Mouse (Mus musculus) MN1 (cell line): Measurements from ENCODE around the gene Upk2.
"Not testable (repeated sequence)": the region's sequence is repeated elsewhere in the genome, so short reads cannot be mapped to it uniquely, and the experiment has no call there.

Experiments used
- DNase-seq: peaks from one replicate; pipeline ENCODE4 v3.0.0-alpha.2; 2016; ENCODE audit warnings: low spot score

Gene Upk2

DNA sequence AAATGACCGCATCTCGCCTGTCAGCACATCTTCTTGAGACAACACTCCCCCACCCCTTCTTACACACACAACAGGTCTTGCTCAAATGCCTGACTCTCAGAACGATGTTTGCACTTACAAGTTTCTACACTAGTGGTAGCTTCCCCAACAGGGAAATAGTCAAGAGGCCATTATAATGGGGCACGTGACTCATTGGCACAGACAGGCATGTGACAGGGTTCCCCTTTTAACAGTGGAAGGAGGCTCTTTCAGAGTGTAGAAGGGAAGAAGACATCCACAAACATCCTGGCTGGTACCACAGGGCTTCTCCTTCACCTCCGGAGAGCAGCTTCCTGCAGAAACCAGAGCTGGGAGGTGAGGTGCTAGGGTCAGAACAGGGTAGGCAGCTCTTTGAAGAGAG lies 7.2 kb upstream of the Upk2 start:
- DNase-seq, result no peak

- peak; percentile 95 for DNase-seq
These were observed 2.4 kb upstream of the Upk2 start for GRCm38 (mm10) chr9:44457035-44457742.

- DNase-seq, result peak; percentile 82
These were observed 465 bp downstream of the Upk2 start for GRCm38 (mm10) chr9:44454132-44454890.

- no peak for DNase-seq
These were observed 4.4 kb downstream of the Upk2 start for GRCm38 (mm10) chr9:44450387-44450786.

DNA sequence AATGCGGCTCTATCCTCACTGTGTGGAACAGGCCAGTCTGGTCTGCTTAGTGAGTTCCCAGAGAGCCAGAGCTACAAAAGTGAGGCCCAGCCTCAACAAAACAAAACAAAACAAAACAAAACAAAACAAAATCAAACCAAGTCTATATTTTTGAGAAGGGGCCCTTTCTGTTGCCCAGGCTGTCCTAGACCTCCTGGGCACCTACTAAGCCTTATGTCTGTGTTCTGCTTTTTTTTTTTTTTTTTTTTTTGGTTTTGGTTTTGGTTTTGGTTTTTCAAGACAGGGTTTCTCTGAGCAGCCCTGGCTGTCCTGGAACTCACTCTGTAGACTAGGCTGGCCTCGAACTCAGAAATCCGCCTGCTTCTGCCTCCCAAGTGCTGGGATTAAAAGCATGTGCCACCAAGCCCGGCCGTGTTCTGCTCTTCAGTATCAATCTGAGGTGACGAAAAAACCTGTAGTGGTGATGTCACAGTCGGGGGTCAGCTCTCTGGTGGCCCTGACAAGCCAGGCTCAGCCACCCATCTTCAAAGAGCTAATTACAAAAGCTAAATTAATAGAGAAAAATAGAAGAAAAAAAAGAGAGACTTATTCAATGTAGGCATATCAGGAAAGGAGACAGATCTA lies 10.3 kb downstream of the Upk2 start:
- not testable (repeated sequence) for DNase-seq

DNA sequence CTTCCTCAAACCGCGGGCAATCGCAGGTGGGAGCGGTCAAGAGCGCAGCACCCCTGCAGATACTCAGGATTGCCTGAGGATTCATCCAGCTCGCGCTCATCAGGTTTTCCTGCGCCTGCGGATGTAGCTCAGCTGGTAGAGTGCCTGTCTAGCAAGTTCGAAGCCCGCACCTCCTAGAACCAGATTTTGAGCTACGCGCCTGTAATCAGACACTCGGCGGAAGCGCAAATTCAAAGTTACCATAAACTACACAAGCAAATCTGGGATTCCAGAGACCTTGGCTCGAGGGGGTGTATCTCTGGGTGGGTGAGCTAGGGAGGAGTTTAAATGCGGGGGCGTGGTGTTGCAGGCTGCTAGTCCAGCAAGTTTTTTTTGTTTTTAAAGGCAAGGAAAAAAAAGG lies 13.8 kb downstream of the Upk2 start, which contains the start of gene Foxr1:
Gene Foxr1 (minus strand): TSS at position 176 of the 400 bp plus-strand sequence.
- DNase-seq, result no peak

DNA sequence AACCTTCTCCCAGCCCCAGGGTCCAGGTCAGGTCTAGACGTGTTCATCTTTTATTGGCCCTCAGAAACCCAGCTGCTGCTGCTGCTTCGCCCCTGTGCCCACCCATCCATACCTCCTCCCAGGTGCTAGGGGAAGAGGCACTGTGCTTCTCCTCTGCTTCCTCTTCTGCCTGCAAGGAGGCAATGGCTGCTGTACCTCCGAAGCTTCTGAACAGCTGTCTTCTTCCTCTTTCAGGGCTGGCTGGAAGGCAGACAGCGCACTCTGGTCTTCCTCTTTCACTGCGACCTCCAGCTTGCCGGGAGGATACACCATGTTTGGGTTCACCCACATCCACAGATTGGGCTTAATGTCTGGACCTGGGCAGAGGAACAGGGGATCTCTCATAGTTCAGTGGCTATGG lies 19.0 kb downstream of the Upk2 start:
- no peak for DNase-seq

DNA sequence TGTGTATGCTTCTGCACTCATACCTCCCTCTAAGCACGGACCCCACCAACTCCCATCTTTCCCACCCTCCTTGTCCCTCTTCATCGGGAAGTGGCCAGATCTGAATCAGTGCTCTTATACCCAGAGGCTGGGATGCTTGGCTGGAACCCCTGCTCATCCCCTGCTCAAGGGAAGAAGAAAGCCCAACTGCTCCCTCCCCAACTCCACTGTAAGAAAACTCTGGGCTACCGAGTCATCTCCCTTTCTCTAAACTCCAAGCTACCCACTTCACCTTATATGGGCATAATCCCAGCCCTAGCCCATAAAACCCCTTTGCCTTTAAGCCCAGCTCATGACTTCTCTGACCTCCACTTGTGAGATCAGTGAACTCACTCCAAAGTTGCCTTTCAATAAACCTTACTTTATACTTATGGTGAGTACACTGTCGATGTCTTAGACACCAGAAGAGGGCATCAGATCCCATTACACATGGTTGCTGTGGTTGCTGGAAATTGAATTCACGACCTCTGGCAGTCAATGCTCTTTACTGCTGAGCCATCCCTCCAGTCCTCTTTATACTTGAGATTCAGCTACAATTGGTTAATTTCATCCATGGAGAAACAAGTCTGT lies 22.1 kb downstream of the Upk2 start:
- no peak for DNase-seq

GRCm38 (mm10) chr9:44423576-44423975 lies 31.2 kb downstream of the Upk2 start:
- DNase-seq, result no peak

DNA sequence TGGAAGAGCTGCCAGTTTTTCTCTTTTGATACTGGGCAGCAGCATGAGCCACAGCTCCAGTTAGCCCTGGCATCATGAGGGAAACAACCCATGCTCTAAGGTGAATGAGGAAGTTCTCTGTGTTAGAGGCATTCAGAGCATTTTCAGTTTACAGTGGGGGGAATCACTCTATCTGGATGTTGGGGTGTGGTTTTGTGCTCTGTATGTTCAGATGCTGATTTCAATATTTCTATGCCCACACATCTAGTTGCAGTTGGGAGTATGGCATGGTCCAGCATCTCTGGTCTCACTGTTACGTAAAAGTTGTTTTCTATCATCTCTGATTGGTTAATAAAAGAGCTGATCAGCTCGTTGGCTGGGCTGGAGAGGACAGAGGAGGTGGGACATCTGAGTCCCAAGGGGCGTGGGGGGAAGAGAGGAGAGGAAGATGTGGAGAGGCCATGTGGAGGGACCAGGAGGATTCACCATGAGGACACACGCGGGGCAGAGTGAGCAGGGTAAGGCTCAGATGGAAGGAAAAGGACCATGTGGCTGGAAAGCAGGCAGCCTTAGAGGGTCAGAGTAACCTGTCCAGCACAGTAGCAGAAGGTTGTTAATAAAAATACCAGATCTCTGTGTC lies 34.4 kb downstream of the Upk2 start:
- no peak for DNase-seq

DNA sequence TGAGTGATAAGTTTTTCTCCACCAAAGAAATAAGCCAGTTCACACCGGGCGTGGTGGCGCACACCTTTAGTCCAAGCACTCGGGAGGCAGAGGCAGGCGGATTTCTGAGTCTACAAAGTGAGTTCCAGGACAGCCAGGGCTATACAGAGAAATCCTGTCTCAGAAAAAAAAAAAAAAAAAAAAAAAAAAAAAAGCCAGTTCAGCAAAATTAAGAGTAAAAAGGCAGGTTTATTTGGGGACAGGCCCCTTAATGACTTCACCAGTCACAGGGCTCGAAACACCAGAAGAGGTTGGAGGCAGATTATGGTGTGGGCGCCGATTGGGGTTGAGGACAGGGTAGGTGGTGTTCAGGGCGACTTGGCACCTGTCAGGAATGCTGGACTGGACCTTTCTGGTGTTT lies 35.0 kb downstream of the Upk2 start:
- DNase-seq, result not testable (repeated sequence)

GRCm38 (mm10) chr9:44418519-44419385 lies 36.0 kb downstream of the Upk2 start, which contains the start of gene Ccdc84:
Ccdc84 (minus strand) TSS chr9:44418569.
- no peak for DNase-seq

DNA sequence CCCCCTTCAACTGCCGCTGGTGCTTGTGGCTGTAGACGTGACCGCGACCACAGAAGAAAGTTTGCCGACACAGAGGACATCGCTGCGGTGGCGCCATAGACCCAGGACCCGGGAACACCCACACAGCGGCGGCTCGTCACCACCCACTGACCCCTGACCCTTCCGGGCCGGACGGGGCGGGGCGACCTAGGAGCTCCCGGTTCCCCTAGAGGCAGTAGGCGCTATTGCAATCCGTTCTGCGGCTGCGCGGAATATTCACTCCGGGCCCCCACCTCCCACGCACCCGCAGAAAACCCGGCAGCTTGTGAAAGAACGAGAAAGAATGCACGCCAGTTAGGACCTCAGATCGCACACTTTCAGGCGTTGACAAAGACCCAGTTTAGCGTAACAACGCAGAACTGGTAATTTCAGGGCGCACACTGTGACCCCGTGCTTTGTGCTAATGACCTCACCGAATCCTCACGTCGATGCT lies 36.8 kb downstream of the Upk2 start:
- peak; percentile 96 for DNase-seq

- DNase-seq, result no peak
These were observed 37.5 kb downstream of the Upk2 start for GRCm38 (mm10) chr9:44417156-44417891.

DNA sequence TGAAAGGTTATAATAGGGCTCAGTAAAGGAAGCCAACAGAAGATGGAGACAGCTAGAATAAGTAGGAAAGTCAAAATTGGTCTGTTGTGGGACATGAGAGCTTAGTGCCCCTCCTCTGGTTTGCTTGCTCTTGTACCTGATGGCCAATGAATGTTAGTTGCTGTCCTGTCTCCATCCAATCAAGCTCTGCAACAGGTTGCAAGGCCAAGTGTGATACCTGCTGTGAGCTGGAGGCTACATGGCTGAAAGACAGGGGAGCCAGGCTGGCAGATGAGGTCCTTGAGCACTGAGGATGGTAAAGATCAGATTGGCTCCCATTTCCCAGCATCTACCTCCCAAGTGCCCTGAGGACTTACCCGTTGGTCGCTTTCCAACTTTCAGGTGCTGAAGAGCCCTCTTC lies 42.0 kb downstream of the Upk2 start:
- no peak for DNase-seq

- no peak for DNase-seq
These were observed 42.5 kb downstream of the Upk2 start for GRCm38 (mm10) chr9:44412306-44412705.

GRCm38 (mm10) chr9:44411601-44412130 lies 43.1 kb downstream of the Upk2 start:
- no peak for DNase-seq

DNA sequence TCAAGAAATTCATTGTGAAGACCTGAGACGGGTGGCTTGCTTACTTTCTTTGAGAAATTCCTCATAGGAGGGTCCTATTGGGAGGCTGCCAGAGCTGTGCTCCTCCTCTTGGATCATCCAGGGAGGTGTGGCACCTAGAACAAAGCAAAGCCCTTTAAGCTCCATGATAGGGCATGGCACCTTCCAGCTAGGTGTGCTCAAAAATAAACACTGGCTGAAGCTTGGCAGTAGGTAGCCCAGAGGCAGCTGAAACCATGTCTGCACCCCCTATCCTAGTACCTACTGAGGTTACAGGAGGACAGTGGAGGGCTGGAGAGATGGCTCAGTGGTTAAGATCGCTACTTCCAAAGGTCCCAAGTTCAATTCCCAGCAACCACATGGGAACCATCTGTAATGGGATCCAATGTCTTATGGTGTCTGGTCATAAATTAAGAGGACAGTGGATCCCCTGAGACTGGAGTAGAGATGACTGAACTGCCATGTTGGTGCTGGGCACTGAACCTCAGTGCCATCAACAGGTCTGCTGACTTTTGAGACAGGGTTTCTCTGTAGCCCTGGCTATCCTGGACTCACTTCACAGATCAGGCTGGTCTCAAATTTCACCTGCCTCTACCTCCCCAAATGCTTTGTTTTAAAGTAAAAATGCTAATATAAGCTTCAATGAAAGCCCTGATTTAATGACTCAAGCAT lies 44.0 kb downstream of the Upk2 start:
- no peak for DNase-seq

GRCm38 (mm10) chr9:44408693-44409092 lies 46.1 kb downstream of the Upk2 start:
- DNase-seq, result not testable (repeated sequence)
